Mouse (Mus musculus) telencephalon, adult 2 months (tissue): ENCODE measurements at regions not wholly inside any gene's neighbourhood (a gene's known extent, or its start where the extent isn't known, plus 50 kb on each side); places are given as distances from the start of the nearest gene placed in this dataset.

Experiments
- DNase-seq: peaks from one replicate; pipeline ENCODE4 v3.0.0-alpha.2; 2011; ENCODE audit warnings: low read depth, low spot score

GRCm38 (mm10) chr16:92928201-92928600 is 102.3 kb upstream of the Runx1 start:
- DNase-seq = no peak

DNA sequence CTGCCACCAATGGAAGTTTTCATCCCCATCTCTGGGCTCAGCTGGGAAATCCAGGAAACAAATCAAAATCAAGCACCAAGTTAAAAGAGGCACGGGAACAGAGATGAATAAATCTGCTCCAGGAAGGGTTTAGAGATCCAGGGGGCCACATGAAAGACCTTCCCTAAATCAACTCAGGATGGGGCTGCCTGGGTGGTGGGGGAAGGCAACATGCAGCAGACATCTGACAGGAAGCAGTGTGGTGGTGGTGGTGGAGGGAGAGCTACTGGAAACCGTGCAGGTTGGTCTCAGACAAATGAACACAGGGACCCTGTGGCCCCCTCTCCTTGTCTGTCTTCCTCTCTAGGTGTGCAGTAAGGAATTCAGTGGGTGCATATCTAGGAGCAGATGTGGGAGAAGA is 101.7 kb upstream of the Runx1 start:
- DNase-seq = no peak

DNA sequence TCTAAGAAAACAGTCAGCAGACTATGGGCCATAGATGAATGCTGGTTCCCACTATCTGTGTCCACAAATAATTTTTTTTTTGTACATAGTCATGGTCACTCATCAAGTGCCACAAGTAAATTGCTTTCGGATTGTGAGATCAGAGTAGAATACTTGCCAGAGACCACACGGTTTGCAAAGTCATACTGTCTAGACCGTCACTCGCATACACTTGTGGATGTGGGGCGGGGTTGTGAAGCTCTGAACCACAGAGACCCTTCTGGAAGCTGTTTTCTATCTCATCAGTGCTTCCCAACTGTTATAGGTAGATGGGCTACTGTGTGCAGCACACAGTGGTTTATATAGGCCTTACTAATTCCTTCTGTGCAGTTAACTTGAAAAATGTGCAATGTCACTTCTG is 100.9 kb upstream of the Runx1 start:
- DNase-seq = no peak

DNA sequence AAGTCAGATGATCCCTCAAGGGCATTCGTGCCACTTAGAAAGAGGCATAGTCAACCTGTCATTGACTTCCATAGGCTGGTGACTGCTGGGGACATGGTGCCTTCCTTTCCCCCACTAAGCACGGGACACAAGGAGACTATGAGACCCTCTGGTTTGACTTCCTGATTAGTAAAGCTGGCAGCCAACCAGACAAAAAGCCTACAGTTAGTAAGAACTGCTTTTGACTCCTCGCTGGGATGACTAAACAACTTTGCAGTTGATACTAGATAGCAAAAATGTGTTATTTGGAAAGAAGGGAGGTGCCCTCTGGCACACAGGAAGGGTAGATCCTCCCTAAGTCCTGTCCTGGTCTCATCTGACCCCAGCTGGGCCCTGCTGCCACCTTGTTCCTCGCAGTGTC is 95.0 kb upstream of the Runx1 start:
- no peak for DNase-seq

GRCm38 (mm10) chr16:92917356-92917755 is 91.4 kb upstream of the Runx1 start:
- no peak for DNase-seq

- DNase-seq = no peak
These were observed 89.7 kb upstream of the Runx1 start for GRCm38 (mm10) chr16:92915651-92916050.

DNA sequence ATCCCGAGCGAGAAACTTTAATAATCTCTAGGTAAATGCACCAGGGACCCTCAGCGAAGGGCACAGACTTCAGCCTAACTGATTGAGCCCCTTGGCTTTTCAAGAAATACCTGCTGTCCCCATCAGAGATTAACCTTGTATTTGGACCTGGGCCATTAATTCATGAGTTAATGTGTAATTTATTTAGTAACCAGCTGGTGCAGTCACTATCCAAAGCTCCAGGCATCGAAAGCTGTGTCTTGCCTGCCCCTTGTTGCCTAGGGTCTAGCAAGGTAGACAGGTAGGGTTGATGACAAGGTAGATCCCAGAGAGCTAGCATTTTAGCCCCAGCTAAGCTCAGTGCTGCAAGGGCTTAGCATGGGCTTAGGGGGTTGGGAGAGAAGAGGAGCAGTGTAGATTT is 80.9 kb upstream of the Runx1 start:
- DNase-seq = no peak

DNA sequence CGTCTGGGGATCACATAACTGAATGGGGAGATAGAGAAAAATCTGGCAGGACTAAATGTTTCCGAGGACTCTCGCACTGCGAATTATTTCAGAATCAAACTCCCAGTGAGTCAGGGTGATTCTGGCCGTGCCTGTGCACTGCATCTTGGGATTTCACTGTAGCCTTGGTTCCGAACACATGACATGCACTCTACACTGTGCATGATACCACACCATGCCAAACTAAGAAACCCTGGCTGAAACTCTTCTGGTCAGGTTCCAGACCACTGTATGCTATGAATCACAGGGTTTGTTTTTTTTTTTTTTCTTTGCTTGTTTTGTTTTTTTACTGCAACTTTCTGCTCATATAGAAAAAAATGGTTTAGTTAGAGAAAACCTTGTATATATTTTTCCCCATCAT is 79.7 kb upstream of the Runx1 start:
- DNase-seq = no peak

GRCm38 (mm10) chr16:92903892-92904473 is 78.0 kb upstream of the Runx1 start:
- DNase-seq = no peak

GRCm38 (mm10) chr16:92903486-92903885 is 77.5 kb upstream of the Runx1 start:
- DNase-seq = no peak

DNA sequence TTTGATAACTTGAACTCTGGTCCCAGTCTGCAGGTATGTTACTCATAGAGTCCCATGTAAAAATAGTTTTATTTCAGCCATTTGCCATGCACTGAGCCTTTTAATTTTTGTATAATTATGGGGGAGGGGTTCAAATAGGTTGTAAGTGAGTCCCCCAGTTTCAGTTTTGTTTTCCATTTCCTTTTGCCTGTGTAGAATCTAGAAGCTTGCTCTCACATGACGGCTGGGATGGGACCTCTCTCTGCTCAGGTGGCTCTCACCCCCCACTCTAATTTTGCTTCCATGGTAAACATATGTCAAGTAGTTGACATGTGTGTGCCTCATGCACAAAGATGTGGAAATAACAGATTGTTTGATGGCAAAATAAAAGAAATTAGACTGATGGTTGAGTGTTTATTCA is 73.8 kb upstream of the Runx1 start:
- DNase-seq = no peak

DNA sequence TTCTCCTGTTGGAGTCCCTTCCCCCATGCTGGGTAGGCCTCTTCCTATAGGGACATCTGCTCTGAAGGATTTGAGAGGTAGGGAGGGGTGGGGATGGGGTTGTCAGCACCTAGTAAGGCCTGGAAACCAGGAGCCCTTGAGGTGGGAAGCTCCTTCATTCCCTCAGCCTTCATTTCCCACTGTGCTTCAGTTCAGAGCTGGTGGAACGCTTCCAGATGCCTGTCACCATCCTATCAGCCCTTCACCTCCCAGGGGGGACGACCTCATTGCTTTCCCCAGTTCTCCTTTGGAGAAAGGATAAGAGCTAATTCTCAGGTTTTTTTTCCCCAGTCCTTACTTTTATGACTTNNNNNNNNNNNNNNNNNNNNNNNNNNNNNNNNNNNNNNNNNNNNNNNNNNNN is 65.8 kb upstream of the Runx1 start:
- DNase-seq = no peak

GRCm38 (mm10) chr16:92890713-92891112 is 64.8 kb upstream of the Runx1 start:
- DNase-seq = no peak

DNA sequence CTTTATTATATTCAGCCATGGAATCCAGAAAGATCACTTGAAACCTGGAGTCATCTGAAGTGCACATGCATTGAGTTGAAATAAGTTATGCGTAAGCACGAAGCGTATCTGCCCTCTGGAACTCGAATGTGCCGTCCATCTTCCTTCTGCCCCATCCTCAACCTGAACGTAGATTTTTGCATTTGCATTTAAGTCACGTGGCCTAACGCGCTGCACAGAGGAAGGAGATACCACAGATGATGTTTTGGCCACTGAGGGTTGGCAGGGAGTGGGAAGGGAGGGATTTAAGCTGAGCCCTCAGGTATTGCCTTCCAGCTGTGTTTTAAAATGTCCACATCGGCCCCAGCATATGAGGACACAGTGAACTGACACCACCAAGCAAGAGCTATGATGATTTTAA is 63.6 kb upstream of the Runx1 start:
- no peak for DNase-seq

- DNase-seq = no peak
These were observed 60.3 kb upstream of the Runx1 start for GRCm38 (mm10) chr16:92886226-92886625.

DNA sequence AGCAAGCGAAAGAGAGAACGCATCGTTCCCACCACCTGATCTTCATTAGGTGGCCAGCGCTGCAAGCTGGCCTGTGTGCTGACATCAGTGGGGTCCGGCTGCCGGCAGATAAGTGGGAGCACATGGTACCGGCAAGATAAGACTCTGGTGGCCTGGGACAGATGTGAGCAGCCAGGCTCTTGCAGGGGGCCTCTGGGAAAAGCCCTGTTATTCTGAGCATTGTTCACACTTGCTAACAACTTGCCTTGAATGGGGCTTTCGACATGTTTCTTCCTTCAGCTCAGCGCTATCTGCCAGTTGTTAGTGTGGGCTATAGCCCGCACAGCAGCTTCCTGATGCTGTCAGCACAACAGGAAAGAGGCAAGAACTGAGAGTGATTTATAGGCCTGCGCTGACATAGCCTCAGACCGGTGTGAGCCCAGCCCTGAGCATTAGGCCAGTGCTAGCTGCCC is 57.9 kb upstream of the Runx1 start:
- DNase-seq = no peak

DNA sequence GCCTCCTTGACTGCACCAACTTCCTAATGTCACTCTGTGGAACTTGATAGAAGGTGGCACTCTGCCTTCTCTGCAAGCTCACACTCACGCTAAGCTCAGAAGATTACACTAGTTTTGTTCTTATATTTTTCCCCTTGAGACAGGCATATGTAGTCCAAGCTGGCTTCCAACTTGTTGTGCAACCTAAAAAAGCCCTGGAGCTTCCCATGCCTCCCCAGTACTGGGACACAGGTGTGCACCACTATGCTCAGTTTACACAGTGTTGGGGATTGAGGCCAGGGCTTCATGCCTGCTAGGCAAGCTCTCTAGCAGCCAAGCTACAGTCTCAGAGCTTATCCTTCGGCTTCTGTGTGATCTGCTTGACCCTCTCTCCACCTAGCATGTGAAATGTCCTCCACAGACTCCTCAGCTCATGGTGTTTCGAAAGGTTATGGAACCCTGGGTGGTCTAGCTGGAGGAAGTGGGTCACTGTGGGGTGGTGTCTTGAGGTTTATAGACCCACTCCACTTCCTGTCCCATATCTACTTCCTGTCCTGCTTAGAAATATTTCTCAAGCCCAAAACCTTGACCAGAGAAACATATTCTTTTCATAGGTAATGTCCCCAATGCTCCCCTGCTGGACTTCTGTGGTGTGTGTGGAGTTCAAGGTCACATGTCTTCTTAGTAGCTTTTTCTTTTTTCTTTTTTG is 54.6 kb upstream of the Runx1 start:
- no peak for DNase-seq

DNA sequence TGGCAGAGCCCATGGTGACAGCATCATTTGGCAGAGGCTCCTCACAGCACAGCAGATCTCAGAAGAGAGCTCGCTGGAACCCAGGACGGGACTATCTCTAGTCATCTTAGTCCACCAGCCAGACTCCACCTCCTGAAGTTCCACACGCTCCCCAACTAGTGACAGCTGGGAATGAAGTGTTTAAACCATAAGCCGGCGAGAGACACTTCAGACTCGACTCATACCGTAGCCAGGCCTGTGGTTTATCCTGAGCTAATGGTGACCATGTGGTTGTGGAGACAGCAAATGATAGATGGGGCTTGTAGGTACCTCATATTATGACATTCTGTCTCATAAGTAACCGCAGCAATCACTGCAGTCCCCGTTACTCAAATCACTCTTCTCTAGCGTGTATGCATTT is 52.1 kb upstream of the Runx1 start:
- no peak for DNase-seq
